Mouse (Mus musculus): Measurements from ENCODE around the gene Map3k7. TPM values are rescaled to one million over a fixed set of nuclear protein-coding genes. Genes with fewer than 3 reads are reported as not detected.
A peak's percentile ranks its signal among the peaks of the same experiment; 100 is the strongest.

Gene Map3k7
- total RNA-seq, 2 experiments from 2014 or later, result 58.2 to 62.2 TPM

- intact Hi-C loops (cut with DNase I), result loop anchor here (2.0 to 10.0 kb wide), 4 partner anchors 183 to 599 kb away; partner anchors contain the start of genes Bach2 and Mdn1
These were observed 91.5 kb downstream of the Map3k7 start for GRCm38 (mm10) chr4:32055151-32056052.

GRCm38 (mm10) chr4:32056441-32056840, 92.5 kb downstream of the Map3k7 start:
- intact Hi-C loops (cut with DNase I), result loop anchor here (2.0 to 10.0 kb wide), 4 partner anchors 182 to 598 kb away; partner anchors contain the start of genes Bach2 and Mdn1
- no peak for DNase-seq

More at GRCm38 (mm10) chr4:32055151-32056052, 91.5 kb downstream of the Map3k7 start:
- peak; percentile 84 for DNase-seq

GRCm38 (mm10) chr4:32057102-32057501, 93.2 kb downstream of the Map3k7 start:
- intact Hi-C loops (cut with DNase I), result loop anchor here (2.0 to 10.0 kb wide), 4 partner anchors 182 to 598 kb away; partner anchors contain the start of genes Bach2 and Mdn1
- no peak for DNase-seq

GRCm38 (mm10) chr4:32060686-32061085, 96.8 kb downstream of the Map3k7 start:
- intact Hi-C loops (cut with DNase I), result no loop called here
- DNase-seq, result no peak

- intact Hi-C loops (cut with DNase I), result no loop called here
- DNase-seq, result no peak
These were observed 98.6 kb downstream of the Map3k7 start for GRCm38 (mm10) chr4:32062381-32063059.

GRCm38 (mm10) chr4:32063291-32063690, 99.4 kb downstream of the Map3k7 start:
- no peak for DNase-seq

More at GRCm38 (mm10) chr4:32063291-32063690, 99.4 kb downstream of the Map3k7 start:
- intact Hi-C loops (cut with DNase I), result no loop called here

Data from left cerebral cortex, postnatal 4 days (tissue).